ENCODE assay signal across 19 mouse cellular contexts in genomic region chr3:35402666-35403065, GRCm38 (mm10).
DNase-seq lines count a peak whose midpoint lies in the region; ATAC-seq and TF ChIP-seq lines count a peak whose summit lies in the region.
"Had no signal": no experiment of that assay in that cellular context is flagged by ENCODE, and none has a peak within 500 bp of the region (broad histone marks: within the 10 kb centered on the region; RNA-seq: fewer than 3 reads in every experiment).

No protein-coding gene starts in this region.

- H3K27me3 ChIP-seq in forebrain, embryonic 15.5 days, result no peaks in the 10 kb centered on the region
- H3K27me3 ChIP-seq in forebrain, postnatal 0 days (ENCODE audit: insufficient read depth, low read length), result no peaks in the 10 kb centered on the region
- no peaks in the 10 kb centered on the region for H3K27me3 ChIP-seq in hindbrain, embryonic 12.5 days
- no peaks in the 10 kb centered on the region for H3K27me3 ChIP-seq in hindbrain, embryonic 13.5 days
- H3K27me3 ChIP-seq in midbrain, embryonic 12.5 days, result no peaks in the 10 kb centered on the region
- H3K27me3 ChIP-seq in midbrain, postnatal 0 days (ENCODE audit: insufficient read depth, low read length), result no peaks in the 10 kb centered on the region
- H3K27me3 ChIP-seq: embryonic facial prominence, embryonic 15.5 days had no signal

- no peak for TF ChIP-seq CTCF in forebrain, postnatal 0 days (IDR thresholded peaks at IDR 0.05; ENCODE audit: low read depth)
- no peak for TF ChIP-seq CTCF in midbrain, postnatal 0 days (IDR thresholded peaks at IDR 0.05)

- no peak for ATAC-seq in forebrain, embryonic 15.5 days (replicated peaks)
- ATAC-seq in forebrain, postnatal 0 days, result no peak
- ATAC-seq in hindbrain, embryonic 12.5 days (ENCODE audit: low FRiP score), result no peak
- ATAC-seq in hindbrain, embryonic 13.5 days (ENCODE audit: low FRiP score), result no peak
- ATAC-seq in midbrain, embryonic 12.5 days (ENCODE audit: low FRiP score, low read depth), result no peak
- no peak for ATAC-seq in midbrain, postnatal 0 days (ENCODE audit: low FRiP score)
- ATAC-seq: inflammation-experienced regulatory T-cells, adult 6 months; intestine, postnatal 0 days had no signal

- H3K36me3 ChIP-seq in forebrain, embryonic 15.5 days, result no peaks in the 10 kb centered on the region
- H3K36me3 ChIP-seq in forebrain, postnatal 0 days (ENCODE audit: insufficient read depth), result no peaks in the 10 kb centered on the region
- H3K36me3 ChIP-seq in hindbrain, embryonic 12.5 days, result no peaks in the 10 kb centered on the region
- H3K36me3 ChIP-seq in hindbrain, embryonic 13.5 days, result no peaks in the 10 kb centered on the region
- no peaks in the 10 kb centered on the region for H3K36me3 ChIP-seq in midbrain, embryonic 12.5 days
- H3K36me3 ChIP-seq in midbrain, postnatal 0 days (ENCODE audit: insufficient read depth, low read length), result no peaks in the 10 kb centered on the region
- H3K36me3 ChIP-seq: embryonic facial prominence, embryonic 15.5 days had no signal

- WGBS in forebrain, embryonic 15.5 days, result 91% methylated on average over 10 of the region's 10 CpGs
- WGBS in forebrain, postnatal 0 days, result 82% methylated on average over 10 of the region's 10 CpGs
- 78% methylated on average over 10 of the region's 10 CpGs for WGBS in hindbrain, embryonic 12.5 days
- WGBS in hindbrain, embryonic 13.5 days, result 72% methylated on average over 10 of the region's 10 CpGs
- 89% methylated on average over 10 of the region's 10 CpGs for WGBS in midbrain, embryonic 12.5 days
- 85% methylated on average over 10 of the region's 10 CpGs for whole genome bisulfite sequencing in midbrain, postnatal 0 days

- no peak overlapping the region for H3K4me2 ChIP-seq in forebrain, embryonic 15.5 days (replicated peaks)
- no peak overlapping the region for H3K4me2 ChIP-seq in forebrain, postnatal 0 days (ENCODE audit: low read depth)
- no peak overlapping the region for H3K4me2 ChIP-seq in hindbrain, embryonic 12.5 days (replicated peaks)
- no peak overlapping the region for H3K4me2 ChIP-seq in hindbrain, embryonic 13.5 days
- no peak overlapping the region for H3K4me2 ChIP-seq in midbrain, embryonic 12.5 days (replicated peaks)
- no peak overlapping the region for H3K4me2 ChIP-seq in midbrain, postnatal 0 days (ENCODE audit: low read depth, low read length, poor library complexity, severe bottlenecking)
- H3K4me2 ChIP-seq: embryonic facial prominence, embryonic 15.5 days had no signal

- peak overlapping the region; percentile 27; the same call in 1 of the 2 replicates for H3K27ac ChIP-seq in forebrain, embryonic 15.5 days (replicated peaks)
- no peak overlapping the region for H3K27ac ChIP-seq in forebrain, postnatal 0 days (ENCODE audit: low read depth, low read length)
- peak overlapping the region; percentile 58 for H3K27ac ChIP-seq in hindbrain, embryonic 12.5 days
- H3K27ac ChIP-seq in hindbrain, embryonic 13.5 days, result no peak overlapping the region
- peak overlapping the region; percentile 89 for H3K27ac ChIP-seq in midbrain, embryonic 12.5 days (replicated peaks)
- no peak overlapping the region for H3K27ac ChIP-seq in midbrain, postnatal 0 days (ENCODE audit: low read depth, low read length)
- H3K27ac ChIP-seq: embryonic facial prominence, embryonic 15.5 days; gastrocnemius, adult 2 months had no signal

- no peak overlapping the region for H3K4me3 ChIP-seq in forebrain, embryonic 15.5 days
- H3K4me3 ChIP-seq in forebrain, postnatal 0 days (ENCODE audit: low read depth, low read length), result no peak overlapping the region
- H3K4me3 ChIP-seq in hindbrain, embryonic 12.5 days, result no peak overlapping the region
- no peak overlapping the region for H3K4me3 ChIP-seq in hindbrain, embryonic 13.5 days
- no peak overlapping the region for H3K4me3 ChIP-seq in midbrain, embryonic 12.5 days
- H3K4me3 ChIP-seq in midbrain, postnatal 0 days (ENCODE audit: low read depth, low read length), result no peak overlapping the region
- H3K4me3 ChIP-seq: embryonic facial prominence, embryonic 15.5 days; erythroblast, embryonic 14.5 days; gastrocnemius, adult 2 months had no signal

- H3K9me3 ChIP-seq in forebrain, embryonic 15.5 days, result no peaks in the 10 kb centered on the region
- H3K9me3 ChIP-seq in forebrain, postnatal 0 days (ENCODE audit: low read length), result no peaks in the 10 kb centered on the region
- no peaks in the 10 kb centered on the region for H3K9me3 ChIP-seq in hindbrain, embryonic 12.5 days (replicated peaks)
- no peaks in the 10 kb centered on the region for H3K9me3 ChIP-seq in hindbrain, embryonic 13.5 days
- no peaks in the 10 kb centered on the region for H3K9me3 ChIP-seq in midbrain, embryonic 12.5 days
- no peaks in the 10 kb centered on the region for H3K9me3 ChIP-seq in midbrain, postnatal 0 days (ENCODE audit: low read length)
- H3K9me3 ChIP-seq: embryonic facial prominence, embryonic 15.5 days had no signal

- DNase-seq in forebrain, postnatal 0 days, result no peak
- DNase-seq in midbrain, postnatal 0 days (ENCODE audit: low spot score), result no peak
- DNase-seq: adrenal gland, adult 8-10 months; adrenal gland, postnatal 36 days; cerebellum, adult 2 months; cerebellum, postnatal 10 days; gastrocnemius, adult 2 months; gastrocnemius, postnatal 25 days; heart, postnatal 10 days; heart, postnatal 4 days; kidney, adult 8-10 months had no signal

- H3K4me1 ChIP-seq in forebrain, embryonic 15.5 days, result peaks cover 25% of the 10 kb centered on the region
- no peaks in the 10 kb centered on the region for H3K4me1 ChIP-seq in forebrain, postnatal 0 days (ENCODE audit: insufficient read depth)
- peaks cover 15% of the 10 kb centered on the region; the same call in 1 of the 2 replicates for H3K4me1 ChIP-seq in hindbrain, embryonic 12.5 days
- H3K4me1 ChIP-seq in hindbrain, embryonic 13.5 days (replicated peaks), result peaks cover 27% of the 10 kb centered on the region
- peaks cover 28% of the 10 kb centered on the region for H3K4me1 ChIP-seq in midbrain, embryonic 12.5 days
- no peaks in the 10 kb centered on the region for H3K4me1 ChIP-seq in midbrain, postnatal 0 days (ENCODE audit: insufficient read depth, low read length)

- H3K9ac ChIP-seq in forebrain, embryonic 15.5 days (replicated peaks), result no peak overlapping the region
- H3K9ac ChIP-seq in forebrain, postnatal 0 days, result no peak overlapping the region
- H3K9ac ChIP-seq in hindbrain, embryonic 12.5 days, result no peak overlapping the region
- H3K9ac ChIP-seq in hindbrain, embryonic 13.5 days, result no peak overlapping the region
- no peak overlapping the region for H3K9ac ChIP-seq in midbrain, embryonic 12.5 days (replicated peaks)
- no peak overlapping the region for H3K9ac ChIP-seq in midbrain, postnatal 0 days (replicated peaks; ENCODE audit: low read length, poor library complexity, severe bottlenecking)
- H3K9ac ChIP-seq: embryonic facial prominence, embryonic 15.5 days had no signal

Comparison
In these comparisons a context has a peak if more than half of its experiments do, and no peak if none do; other contexts are left out.
1. H3K27ac ChIP-seq: peak in forebrain, embryonic 15.5 days (single experiment), hindbrain, embryonic 12.5 days (single experiment) and midbrain, embryonic 12.5 days (single experiment); none in forebrain, postnatal 0 days (single experiment), hindbrain, embryonic 13.5 days (single experiment) and midbrain, postnatal 0 days (single experiment).